Mouse (Mus musculus) brain, adult 2 months (tissue): Measurements from ENCODE around the gene Rgcc.

ENCODE experiments used
- DNase-seq: peaks from one replicate; pipeline ENCODE4 v3.0.0; 2011; ENCODE audit warnings: low read depth, low spot score

The Rgcc gene

DNA sequence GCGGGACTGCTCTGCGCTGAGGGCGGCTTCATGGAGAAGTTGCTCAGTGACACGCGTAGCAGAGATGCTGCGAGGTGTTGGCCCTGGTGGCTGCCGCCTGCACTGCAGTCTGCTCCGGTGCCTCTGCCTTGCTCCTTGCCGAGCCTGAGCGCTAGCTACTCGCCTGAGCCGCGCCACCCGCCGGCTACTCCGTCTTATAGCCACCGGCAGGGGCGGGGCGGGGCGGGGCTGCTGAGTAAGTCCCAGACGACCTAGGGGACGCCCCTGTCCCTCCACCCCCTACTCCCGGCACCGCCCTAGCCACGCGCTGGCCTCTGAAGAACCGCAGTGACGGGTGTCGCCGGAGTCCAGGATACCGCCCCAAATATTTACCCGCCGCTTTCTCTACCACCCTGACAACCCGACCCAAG is at the start of gene Rgcc:
Rgcc (minus strand) TSS at position 180 of the 410 bp plus-strand sequence.
- peak; percentile 97 for DNase-seq

- DNase-seq = peak; percentile 69
These were observed 44.9 kb upstream of the Rgcc start for GRCm38 (mm10) chr14:79346384-79346783.

GRCm38 (mm10) chr14:79335613-79336012 is 34.2 kb upstream of the Rgcc start:
- no peak for DNase-seq

DNA sequence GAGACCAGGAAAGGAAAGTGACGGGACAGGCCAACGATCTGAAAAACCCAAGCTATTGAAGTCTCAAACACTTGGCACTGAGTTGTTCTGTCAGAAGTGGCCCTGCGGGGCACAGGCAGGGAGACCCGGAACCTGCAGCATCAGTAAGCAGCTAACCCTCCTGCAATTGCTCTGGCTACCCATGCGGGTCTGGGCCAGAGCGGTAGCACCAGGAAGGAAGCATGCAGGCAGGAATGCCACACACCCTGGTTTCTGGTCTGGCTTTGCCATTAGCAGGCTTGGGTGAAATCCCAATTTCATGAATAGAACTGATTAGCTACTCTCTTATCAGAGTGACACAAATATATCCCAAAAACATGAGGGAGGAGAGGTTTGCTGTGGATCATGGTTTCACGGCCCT is 30.5 kb upstream of the Rgcc start:
- no peak for DNase-seq

DNA sequence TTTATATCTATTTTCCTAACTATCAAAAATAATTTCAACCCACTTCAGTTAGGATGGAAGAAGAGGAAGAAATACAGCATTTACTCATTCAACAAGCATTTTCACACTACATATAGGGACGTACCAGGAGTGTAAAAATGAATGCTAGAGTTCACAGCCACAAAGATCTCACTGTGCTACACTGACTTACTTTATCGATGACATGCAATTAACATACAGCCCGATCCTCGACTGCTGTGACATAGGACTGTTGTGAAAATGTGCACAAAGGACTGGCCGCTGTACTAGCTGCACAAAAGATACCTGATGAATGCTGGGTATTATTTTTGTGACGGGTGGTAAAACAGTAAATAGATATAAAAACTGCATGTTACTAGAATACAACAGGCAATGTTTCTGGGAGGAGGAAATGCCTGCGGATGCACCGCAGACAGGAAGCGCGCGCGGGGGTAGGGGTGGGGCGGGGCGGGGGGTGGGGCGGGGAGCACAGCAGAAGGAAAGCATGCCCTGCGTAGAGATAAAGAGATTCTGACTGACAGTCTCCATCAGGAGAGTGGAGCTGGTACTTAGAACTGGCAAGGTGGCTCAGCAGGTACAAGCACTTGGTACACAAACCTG is 29.6 kb upstream of the Rgcc start:
- DNase-seq = no peak

GRCm38 (mm10) chr14:79327033-79327432 is 25.6 kb upstream of the Rgcc start:
- DNase-seq = peak; percentile 63

GRCm38 (mm10) chr14:79324112-79324840 is 22.8 kb upstream of the Rgcc start:
- no peak for DNase-seq

- no peak for DNase-seq
These were observed 20.4 kb upstream of the Rgcc start for GRCm38 (mm10) chr14:79321881-79322280.

GRCm38 (mm10) chr14:79321152-79321551 is 19.7 kb upstream of the Rgcc start:
- DNase-seq = peak; percentile 41

DNA sequence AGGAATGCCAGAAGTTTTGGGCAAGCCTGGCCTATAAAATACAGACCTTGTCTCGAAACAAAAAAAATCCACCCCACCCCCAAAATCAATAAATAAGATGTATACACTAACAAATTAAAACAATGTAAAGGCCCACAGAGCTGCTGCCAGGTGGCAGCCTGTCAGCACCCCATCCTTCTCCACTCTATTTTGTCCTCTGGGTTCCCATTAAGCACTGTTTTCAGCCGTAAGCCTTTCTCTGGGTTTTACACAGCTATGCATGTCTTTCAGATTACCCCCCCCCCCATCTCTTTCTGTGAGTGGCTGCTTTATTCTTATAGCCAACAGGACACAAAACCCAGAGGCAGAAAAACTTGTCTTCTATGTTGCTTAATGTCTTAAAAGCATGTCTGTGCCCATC is 16.2 kb upstream of the Rgcc start:
- no peak for DNase-seq

DNA sequence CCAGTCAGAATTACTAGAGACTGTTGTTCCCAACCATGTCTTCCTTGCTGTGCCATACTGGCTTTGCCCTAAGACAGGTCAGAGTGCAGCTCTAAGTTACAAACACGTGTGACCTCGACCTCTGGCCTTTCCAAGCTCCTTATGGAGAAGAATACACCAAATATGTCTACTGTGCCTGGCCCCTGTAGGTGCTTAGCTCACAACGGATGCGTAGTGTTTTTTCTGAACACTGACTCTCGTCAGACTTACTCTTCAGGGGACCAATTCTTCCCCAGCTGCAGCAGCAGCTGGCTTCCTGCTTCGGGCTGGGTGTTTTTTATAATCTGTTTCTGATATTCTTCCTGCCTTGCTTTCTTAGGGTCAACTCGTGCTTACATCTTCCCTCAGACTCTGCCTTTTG is 14.4 kb upstream of the Rgcc start:
- DNase-seq = no peak

DNA sequence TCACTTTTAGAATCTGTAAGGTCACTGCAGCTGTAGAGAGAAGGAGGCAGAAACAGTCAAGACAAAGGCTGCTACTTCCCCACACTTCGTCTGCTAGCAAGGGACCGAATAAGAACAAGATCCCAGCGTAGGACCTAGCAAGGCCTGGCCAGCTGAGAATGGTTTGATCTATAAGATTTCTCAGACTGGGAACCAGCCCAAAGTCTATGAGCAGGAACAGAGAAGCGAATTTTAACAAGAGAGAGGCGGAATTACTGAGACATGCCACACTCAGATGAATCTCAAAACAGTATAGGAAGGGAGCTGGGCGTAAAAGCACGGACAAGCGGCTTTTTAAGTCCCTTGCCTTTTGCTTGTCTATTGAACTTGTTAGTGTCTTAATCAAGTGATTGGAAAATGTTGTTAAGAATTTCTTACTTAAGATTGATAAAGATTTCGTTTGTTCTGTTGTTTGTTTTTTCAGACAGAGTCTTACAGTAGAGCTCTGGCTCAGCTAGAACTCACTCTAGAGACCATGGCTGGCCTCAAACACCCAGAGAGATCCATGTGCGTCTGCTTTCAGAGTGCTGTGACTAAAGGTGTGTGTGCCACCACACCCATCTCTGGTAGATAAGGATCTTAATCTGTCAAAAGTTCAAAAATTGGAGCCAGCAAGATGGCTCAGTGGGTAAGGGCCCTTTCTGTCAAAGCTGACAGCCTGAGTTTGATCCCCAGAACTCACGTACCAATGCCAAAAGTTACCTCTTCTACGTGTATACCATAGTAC is 13.0 kb upstream of the Rgcc start:
- DNase-seq = no peak

DNA sequence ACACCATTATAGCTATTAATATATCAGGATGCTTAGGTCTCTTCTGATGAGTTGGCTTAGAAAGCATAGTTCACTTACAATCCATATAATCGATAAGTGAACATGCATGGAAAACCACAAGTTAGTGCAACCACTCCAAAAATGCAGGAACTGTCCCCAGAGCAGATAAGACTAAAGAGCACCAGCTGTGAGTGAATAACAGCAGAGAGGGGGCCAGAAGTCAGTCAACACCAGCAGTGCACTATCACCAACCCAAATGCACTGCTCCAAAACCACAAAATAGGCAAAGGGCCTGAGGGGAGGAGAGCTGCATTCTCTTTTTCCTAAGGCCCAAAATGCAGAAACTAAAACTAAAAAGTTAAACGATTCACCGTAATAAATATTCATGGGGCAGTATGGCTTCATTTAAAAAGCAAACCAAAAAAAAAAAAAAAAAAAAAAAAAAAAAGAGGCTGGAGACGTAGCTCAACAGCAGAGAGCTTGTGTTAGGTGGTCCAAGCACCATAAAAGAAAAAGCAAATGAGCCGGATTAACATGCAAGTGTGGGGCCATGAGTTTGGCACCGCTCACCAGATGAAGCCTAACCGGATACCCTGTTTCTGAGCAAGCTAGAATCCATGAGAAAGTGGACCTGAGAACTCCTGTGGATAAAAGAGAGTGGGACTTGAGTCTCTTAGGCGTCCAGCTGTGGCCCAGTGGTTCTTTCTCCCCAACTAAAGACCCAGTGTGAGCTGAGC is 12.2 kb upstream of the Rgcc start:
- no peak for DNase-seq

GRCm38 (mm10) chr14:79312719-79313118 is 11.3 kb upstream of the Rgcc start:
- no peak for DNase-seq

DNA sequence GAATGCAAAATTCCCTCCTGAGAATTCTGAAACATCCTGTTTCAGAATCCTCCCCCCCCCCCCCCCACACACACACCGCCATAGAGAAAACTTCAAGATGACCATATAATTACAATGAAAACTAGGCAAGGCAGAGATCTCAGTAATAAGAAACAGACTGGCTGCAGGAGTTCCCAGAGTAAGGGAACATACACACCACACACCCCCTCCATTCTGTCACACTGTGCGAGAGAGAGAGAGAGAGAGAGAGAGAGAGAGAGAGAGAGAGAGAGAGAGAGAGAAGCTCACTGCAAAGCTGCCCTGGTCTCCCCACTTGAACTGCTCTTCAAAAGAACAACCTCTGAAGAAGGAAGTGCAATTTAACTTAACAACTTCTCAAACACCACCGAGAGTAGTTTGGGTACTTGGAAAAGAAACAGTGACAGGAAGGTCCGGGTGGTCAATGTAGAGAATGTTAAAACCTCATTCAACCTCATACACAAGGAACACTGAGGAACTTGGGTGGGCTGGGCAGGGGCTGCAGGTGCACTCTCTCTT is 10.5 kb upstream of the Rgcc start:
- peak; percentile 28 for DNase-seq

DNA sequence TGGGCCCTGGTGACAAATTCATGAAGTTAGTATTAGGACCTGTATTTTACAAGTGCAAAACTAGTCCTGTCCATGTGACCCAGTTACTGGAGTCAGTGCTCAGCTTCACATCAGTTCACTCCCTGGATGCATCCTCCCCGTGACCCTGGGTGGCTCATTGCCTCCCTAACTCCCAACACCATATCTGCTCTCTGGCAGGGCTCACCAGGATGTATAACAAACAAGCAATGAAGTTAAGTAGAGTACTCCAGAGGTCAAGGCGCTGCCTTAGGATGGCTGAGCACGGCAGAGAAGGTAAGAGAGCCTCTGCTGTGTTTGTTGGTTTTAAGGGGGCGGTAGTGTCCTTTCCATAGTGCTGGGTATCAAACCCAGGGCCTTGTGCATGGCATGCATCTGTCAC is 7.7 kb upstream of the Rgcc start:
- DNase-seq = no peak

- no peak for DNase-seq
These were observed 6.9 kb upstream of the Rgcc start for GRCm38 (mm10) chr14:79308364-79308763.

DNA sequence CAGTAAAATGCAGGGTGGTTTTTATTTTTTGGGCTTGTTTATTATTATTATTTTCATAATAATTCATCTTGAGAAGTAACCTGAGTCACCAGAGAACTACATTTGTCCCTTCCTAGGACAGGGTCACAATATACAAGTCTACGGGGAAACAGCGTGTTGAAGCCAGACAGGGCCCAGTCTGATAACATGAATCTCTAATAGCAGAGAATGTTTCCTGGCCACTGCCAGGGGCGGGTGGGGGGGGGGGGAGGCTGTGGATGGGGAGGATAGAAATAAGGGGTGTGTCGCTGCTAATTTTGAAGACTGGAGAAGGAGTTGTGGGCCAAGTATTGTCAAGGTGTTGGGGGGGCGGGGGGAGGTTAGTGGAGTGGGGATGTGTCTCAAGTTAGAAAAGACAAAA is 6.5 kb upstream of the Rgcc start:
- no peak for DNase-seq

DNA sequence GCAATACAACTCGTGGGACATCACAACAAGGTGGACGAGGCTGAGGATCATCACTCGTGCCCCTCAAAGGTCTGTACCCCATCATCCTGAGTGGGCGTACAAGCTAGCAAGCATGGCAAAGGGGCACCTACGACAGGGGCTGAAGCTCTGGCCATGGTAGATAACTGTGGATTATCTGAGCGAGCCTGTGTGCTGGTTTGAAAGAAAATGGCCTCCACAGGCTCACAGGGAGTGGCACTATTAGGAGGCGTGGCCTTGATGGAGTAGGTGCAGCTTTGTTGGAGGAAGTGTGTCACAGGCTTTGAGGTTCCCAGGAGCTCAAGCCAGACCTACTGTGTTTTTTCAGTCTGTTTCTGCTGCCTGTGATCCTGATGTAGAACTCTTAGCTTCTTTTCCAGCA is 5.7 kb upstream of the Rgcc start:
- no peak for DNase-seq

DNA sequence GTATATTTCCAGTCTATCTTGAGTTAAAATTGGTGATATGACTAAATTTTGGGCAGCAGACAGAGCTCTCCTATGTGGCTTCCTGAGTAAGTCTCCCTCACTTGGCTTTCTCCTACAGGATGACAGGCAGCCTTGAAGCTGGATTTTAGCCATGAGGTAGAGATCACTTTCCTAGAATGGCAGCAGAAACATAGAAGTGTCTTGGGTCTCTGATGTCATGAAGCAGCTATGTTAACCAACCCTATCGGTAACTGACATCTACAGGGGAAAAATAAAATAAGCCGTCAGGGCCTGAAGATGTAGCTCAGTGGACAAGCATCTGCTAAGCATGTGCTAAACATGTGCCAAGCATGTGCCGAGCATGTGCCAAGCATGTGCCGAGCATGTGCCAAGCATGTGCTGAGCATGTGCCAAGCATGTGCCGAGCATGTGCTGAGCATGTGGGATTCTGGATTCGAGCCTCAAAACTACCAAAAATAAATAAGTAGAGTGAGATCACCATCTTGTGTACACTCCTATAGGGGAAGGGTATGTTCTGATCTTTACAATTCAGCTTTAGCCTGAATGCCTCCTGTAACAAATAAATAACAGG is 3.5 kb upstream of the Rgcc start:
- DNase-seq = no peak

DNA sequence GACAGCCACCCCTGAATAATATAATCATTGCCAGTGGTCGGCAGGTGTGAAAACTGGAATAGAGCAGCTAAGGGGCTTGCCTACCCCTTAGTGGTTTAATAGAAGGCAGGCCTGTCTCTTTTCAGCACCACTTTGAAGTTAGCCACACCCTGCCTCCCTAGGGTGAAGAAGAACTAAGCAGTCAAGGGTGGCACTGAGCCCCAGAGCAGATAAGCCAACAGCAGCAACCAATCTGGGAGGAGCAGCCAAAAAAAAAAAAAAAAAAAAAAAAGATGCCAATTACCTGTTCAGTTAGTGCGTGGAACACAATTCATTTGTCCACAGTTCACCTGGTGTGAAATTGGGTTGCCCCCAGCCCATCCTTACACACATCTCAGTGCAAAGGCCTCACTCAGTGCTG is 1.7 kb upstream of the Rgcc start:
- no peak for DNase-seq
